Mouse (Mus musculus) gastrocnemius, postnatal 14 days (tissue): ENCODE measurements at regions not wholly inside any gene's neighbourhood (a gene's known extent, or its start where the extent isn't known, plus 50 kb on each side); places are given as distances from the start of the nearest gene placed in this dataset.
A peak's percentile ranks its signal among the peaks of the same experiment; 100 is the strongest.

Experiments used
- DNase-seq: peaks from one replicate; pipeline ENCODE4 v3.0.0; 2021; ENCODE audit warnings: mixed read lengths
- intact Hi-C: fragments of 180-260 bp; cut with DNase I; formaldehyde crosslinking; loops from one replicate; pipeline ENCODE4 v1.15.1; 2025; ENCODE audit warnings: low total_unique reads

- DNase-seq: peak; percentile 24
- intact Hi-C loops: no loop called here
These were observed 515.1 kb upstream of the Mgmt start for GRCm38 (mm10) chr7:136379319-136379718.

DNA sequence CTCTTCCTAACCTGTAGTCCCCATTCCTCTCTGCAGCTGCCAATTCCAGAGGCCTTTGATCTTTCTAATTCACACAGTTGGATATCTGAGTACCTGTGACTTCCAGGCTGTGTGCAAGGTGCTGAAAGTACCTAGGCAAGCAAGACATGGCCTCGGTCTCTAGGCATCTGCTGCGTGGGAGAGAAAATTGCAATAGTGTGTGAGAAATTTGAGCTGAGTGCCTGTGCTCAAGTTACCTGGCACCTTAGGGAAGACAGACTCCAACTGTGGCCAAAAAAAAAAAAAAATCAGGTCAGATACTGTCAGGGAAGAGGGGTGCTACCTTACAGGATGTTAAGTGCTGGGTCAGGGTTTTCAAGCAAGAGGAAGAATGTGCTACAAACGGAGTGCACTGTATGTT is 514.7 kb upstream of the Mgmt start:
- intact Hi-C loops: no loop called here

GRCm38 (mm10) chr7:136383296-136383695 is 511.1 kb upstream of the Mgmt start:
- intact Hi-C loops: no loop called here
- DNase-seq: no peak

More for the DNA sequence above, 514.7 kb upstream of the Mgmt start:
- DNase-seq: no peak

GRCm38 (mm10) chr7:136387736-136388135 is 506.7 kb upstream of the Mgmt start:
- intact Hi-C loops: no loop called here
- no peak for DNase-seq

DNA sequence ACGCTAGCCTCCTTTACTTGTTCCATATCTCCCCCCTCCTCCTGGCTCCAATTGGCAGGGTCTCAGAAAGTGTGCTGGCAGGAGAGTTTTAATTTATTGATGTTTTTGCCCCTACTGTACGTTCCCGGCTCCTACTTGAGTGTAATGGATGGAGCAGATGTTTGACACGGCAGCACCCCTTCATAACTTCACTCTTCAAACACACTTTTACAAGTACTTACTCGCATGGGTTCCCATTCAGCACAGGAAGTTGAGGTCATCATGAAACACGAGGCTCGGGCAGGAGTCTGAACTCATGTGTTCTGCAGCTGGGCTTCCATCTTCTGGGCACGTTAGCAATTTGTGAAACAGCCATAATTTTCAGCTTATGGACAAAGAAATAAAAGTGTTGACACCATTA is 504.3 kb upstream of the Mgmt start:
- no peak for DNase-seq
- intact Hi-C loops: no loop called here

GRCm38 (mm10) chr7:136393454-136393853 is 501.0 kb upstream of the Mgmt start:
- intact Hi-C loops: no loop called here
- DNase-seq: no peak

GRCm38 (mm10) chr7:136395838-136396237 is 498.6 kb upstream of the Mgmt start:
- DNase-seq: no peak
- intact Hi-C loops: no loop called here

DNA sequence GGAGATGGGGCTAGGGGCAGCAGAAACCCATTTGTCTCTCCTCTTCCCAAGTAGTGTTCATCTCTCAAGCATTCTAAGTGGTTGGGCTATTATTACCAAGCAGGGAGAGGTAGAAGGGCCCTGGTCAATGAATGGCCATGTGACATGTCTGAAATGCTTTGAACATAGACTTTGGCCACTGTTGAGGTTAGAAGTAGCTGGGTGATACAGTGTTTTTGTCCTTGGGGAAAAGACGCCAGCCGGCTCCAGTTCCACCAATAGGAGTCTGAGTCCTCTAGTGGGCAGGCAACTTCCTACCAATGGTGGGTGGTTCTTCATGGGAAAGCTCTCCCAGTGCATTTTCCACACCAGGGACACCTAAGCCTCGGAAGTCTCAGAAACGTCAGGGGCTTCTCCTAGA is 497.3 kb upstream of the Mgmt start:
- no peak for DNase-seq
- intact Hi-C loops: no loop called here

GRCm38 (mm10) chr7:136402688-136403597 is 491.5 kb upstream of the Mgmt start:
- no peak for DNase-seq
- intact Hi-C loops: no loop called here

DNA sequence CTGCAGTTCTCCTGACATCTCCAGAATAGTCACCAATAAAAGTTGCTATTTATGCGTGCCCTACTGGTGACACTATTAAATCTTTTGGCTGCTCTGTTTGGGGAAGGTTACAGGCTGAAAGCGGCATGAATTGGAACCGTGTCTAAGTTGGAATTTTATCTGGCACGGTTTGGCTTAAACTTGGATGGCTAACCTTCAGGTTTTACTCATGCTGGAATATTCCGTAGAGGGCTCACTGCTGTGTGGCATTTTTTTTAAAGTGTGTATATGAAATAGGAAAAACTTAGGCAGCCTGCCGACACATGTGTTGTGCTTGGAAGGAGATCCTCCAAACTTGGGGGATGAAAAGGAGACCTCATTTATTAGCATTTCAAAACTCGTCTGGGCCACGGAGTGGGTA is 489.0 kb upstream of the Mgmt start:
- intact Hi-C loops: no loop called here
- DNase-seq: no peak

GRCm38 (mm10) chr7:136406258-136407100 is 487.9 kb upstream of the Mgmt start:
- DNase-seq: peak; percentile 30
- intact Hi-C loops: no loop called here

- intact Hi-C loops: no loop called here
- no peak for DNase-seq
These were observed 479.6 kb upstream of the Mgmt start for GRCm38 (mm10) chr7:136414808-136415207.

DNA sequence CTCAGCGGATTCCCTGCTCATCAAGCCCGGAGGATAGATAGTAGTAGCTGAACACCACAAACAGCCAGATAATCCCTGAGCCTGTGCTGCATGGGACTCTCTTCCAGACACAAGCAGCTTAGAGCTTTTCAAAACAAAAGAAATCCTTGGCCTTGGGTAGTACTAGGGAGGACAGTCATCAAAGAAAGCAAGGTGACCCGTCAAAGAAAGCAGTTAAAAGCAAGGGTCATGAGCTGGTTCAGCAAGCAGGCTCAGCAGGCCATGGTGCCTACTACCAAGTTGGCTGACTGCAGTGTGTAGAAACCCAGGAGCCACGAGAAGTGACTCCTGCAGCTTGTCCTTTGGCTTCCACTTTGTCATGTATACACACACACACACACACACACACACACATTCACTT is 477.1 kb upstream of the Mgmt start:
- DNase-seq: no peak
- intact Hi-C loops: no loop called here

- peak; percentile 20 for DNase-seq
- intact Hi-C loops: no loop called here
These were observed 470.4 kb upstream of the Mgmt start for GRCm38 (mm10) chr7:136423846-136424531.

- DNase-seq: no peak
- intact Hi-C loops: no loop called here
These were observed 467.2 kb upstream of the Mgmt start for GRCm38 (mm10) chr7:136427164-136427563.

- no peak for DNase-seq
- intact Hi-C loops: no loop called here
These were observed 464.1 kb upstream of the Mgmt start for GRCm38 (mm10) chr7:136430085-136431011.

GRCm38 (mm10) chr7:136433699-136434098 is 460.7 kb upstream of the Mgmt start:
- no peak for DNase-seq
- intact Hi-C loops: no loop called here

GRCm38 (mm10) chr7:136434510-136434909 is 459.9 kb upstream of the Mgmt start:
- intact Hi-C loops: no loop called here
- no peak for DNase-seq

GRCm38 (mm10) chr7:136443436-136443835 is 451.0 kb upstream of the Mgmt start:
- intact Hi-C loops: no loop called here

More at GRCm38 (mm10) chr7:136443436-136443835, 451.0 kb upstream of the Mgmt start:
- DNase-seq: no peak
